Mouse (Mus musculus): Measurements from ENCODE around the gene Naa40.
A peak's percentile ranks its signal among the peaks of the same experiment; 100 is the strongest.

The Naa40 gene

GRCm38 (mm10) chr19:7265478-7266191 is 24.7 kb upstream of the Naa40 start:
- DNase-seq (ENCODE audit: low spot score): peak; percentile 86

GRCm38 (mm10) chr19:7264766-7265331 is 23.9 kb upstream of the Naa40 start:
- peak; percentile 45 for DNase-seq (ENCODE audit: low spot score)

- peak; percentile 91 for DNase-seq (ENCODE audit: low spot score)
These were observed 23.2 kb upstream of the Naa40 start for GRCm38 (mm10) chr19:7264088-7264765.

GRCm38 (mm10) chr19:7262592-7262991 is 21.6 kb upstream of the Naa40 start:
- no peak for DNase-seq (ENCODE audit: low spot score)

GRCm38 (mm10) chr19:7261964-7262363 is 21.0 kb upstream of the Naa40 start:
- DNase-seq (ENCODE audit: low spot score): no peak

- DNase-seq (ENCODE audit: low spot score): no peak
These were observed 20.5 kb upstream of the Naa40 start for GRCm38 (mm10) chr19:7261476-7261875.

GRCm38 (mm10) chr19:7257881-7258280 is 16.9 kb upstream of the Naa40 start:
- no peak for DNase-seq (ENCODE audit: low spot score)

GRCm38 (mm10) chr19:7246021-7246420 is 5.0 kb upstream of the Naa40 start:
- no peak for DNase-seq (ENCODE audit: low spot score)

- no peak for DNase-seq (ENCODE audit: low spot score)
These were observed 692 bp downstream of the Naa40 start for GRCm38 (mm10) chr19:7240291-7240690.

GRCm38 (mm10) chr19:7239574-7239973 is 1.4 kb downstream of the Naa40 start:
- no peak for DNase-seq (ENCODE audit: low spot score)

- no peak for DNase-seq (ENCODE audit: low spot score)
These were observed 4.2 kb downstream of the Naa40 start for GRCm38 (mm10) chr19:7236742-7237141.

GRCm38 (mm10) chr19:7236011-7236410 is 5.0 kb downstream of the Naa40 start:
- no peak for DNase-seq (ENCODE audit: low spot score)

GRCm38 (mm10) chr19:7235461-7235860 is 5.5 kb downstream of the Naa40 start:
- DNase-seq (ENCODE audit: low spot score): no peak

- DNase-seq (ENCODE audit: low spot score): peak; percentile 84
These were observed 6.3 kb downstream of the Naa40 start for GRCm38 (mm10) chr19:7234537-7235221.

- DNase-seq (ENCODE audit: low spot score): no peak
These were observed 14.5 kb downstream of the Naa40 start for GRCm38 (mm10) chr19:7226511-7226914.

GRCm38 (mm10) chr19:7225096-7225690 is 15.8 kb downstream of the Naa40 start:
- no peak for DNase-seq (ENCODE audit: low spot score)

GRCm38 (mm10) chr19:7224253-7224652 is 16.7 kb downstream of the Naa40 start:
- no peak for DNase-seq (ENCODE audit: low spot score)

GRCm38 (mm10) chr19:7223488-7223887 is 17.5 kb downstream of the Naa40 start:
- DNase-seq (ENCODE audit: low spot score): no peak

GRCm38 (mm10) chr19:7222196-7222595 is 18.8 kb downstream of the Naa40 start:
- no peak for DNase-seq (ENCODE audit: low spot score)

- DNase-seq (ENCODE audit: low spot score): no peak
These were observed 22.2 kb downstream of the Naa40 start for GRCm38 (mm10) chr19:7218753-7219152.

GRCm38 (mm10) chr19:7217926-7218267 is 23.1 kb downstream of the Naa40 start:
- DNase-seq (ENCODE audit: low spot score): no peak

- DNase-seq (ENCODE audit: low spot score): peak; percentile 98
These were observed 23.6 kb downstream of the Naa40 start, which contains the start of gene Cox8a for GRCm38 (mm10) chr19:7217162-7217925. Gene Cox8a, minus strand, starts transcription at chr19:7217616.
